Mouse (Mus musculus) kidney, postnatal 10 days (tissue): Measurements from ENCODE around the gene Gm49601.

Source experiments
- DNase-seq: peaks from one replicate; pipeline ENCODE4 v3.0.0; 2021; ENCODE audit warnings: mixed read lengths

The Gm49601 gene

DNA sequence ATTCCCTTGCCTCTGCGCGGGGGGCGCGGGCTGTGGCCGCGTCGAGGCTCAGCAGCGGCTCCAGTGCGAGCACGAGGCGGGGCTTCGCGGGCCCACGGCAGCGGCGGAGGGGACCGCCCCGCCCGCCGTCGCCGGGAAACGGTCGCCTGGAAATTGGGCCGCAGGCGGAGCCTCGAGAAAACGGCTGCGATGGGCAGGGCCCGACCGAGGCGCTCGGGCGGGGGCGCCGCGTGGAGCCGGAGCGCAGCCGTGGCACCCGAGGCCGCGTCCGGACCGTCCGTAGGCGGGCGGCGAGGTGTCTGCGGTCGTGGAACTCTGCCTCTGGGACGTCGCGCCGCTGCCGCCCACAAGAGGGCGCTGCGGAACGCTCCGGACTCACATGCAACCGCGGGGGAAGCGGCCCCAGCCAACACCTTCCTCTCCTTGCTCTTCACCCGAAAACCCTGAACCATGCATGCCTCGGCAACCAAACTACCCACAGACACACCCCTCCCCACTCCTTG is at the start of gene Gm49601:
Gene Gm49601, minus strand, starts transcription at position 52 of the 503 bp plus-strand sequence.
- peak; percentile 88 for DNase-seq

DNA sequence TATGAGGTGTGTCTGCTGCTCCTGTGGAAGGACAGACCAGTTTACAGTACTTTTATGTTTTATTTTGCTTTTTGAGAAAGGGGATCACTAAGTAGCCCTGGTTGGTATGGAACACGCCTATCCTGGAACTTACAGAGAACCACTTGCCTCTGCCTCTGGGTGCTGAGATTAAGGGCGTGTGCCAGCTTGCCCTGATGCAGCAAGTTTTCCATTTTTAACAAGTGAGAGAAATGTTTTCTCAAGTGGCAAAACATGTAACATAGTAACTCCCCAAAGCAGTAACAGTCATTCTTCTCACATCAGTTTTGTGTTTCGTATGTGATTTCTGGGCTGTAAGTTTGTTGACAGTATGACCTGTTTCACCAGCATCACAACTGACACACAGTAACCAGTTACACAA is 46.8 kb upstream of the Gm49601 start:
- no peak for DNase-seq

DNA sequence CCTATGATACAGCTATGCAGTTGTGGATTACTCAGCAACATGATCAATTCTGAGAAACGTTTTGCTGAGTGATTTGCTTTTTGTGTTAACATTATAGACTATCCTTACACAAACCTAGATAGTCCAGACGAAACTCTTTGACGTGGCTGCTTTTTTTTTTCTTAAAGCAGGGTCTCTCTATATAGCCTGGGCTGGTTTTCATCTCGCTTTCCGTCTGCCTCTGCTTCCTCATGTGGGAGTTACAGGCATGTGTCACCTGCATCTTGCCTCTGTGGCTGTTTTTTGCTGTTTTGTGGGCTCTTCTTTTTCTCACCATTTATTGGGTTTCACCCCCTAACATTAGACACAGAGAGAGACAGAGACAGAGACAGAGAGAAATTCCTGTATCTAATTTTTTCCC is 45.8 kb upstream of the Gm49601 start:
- DNase-seq: no peak

DNA sequence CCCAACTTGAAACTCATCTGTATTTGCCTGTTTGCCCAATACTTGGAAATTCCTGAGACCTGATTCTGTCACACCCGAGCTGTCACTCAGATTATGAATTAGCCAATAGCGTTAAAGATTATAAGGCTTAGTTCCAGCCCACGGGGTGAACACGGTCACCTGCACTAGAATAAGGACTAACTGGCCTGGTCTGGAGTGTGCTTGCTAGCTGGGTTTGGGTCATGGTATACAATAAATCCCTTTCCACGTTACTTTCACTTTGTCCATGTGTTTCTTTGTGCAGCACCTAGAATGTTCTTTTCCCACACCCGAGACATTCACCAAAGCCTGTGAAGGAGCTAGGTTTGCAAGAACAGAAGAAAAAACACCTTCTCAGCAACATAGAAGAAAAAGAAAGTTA is 43.7 kb upstream of the Gm49601 start:
- no peak for DNase-seq

DNA sequence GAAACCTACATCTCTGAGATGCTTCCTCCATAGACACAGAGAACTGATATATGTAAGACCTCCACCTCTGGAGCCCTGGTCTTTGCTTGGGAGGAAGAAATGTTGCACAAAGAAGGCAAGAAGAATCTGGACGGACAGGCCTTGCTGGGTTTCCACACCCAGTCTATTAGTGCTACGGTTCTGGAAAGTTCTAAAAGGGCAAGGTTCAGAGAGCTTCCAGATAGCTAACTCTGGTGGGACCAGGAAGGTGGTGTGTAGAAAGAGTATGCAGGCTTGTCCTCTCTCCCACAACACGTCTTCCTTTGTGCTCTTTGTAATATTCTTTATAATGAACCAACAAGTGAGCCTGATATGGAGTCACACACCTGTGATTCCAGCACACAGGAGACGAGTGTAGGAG is 32.4 kb upstream of the Gm49601 start:
- DNase-seq: no peak

DNA sequence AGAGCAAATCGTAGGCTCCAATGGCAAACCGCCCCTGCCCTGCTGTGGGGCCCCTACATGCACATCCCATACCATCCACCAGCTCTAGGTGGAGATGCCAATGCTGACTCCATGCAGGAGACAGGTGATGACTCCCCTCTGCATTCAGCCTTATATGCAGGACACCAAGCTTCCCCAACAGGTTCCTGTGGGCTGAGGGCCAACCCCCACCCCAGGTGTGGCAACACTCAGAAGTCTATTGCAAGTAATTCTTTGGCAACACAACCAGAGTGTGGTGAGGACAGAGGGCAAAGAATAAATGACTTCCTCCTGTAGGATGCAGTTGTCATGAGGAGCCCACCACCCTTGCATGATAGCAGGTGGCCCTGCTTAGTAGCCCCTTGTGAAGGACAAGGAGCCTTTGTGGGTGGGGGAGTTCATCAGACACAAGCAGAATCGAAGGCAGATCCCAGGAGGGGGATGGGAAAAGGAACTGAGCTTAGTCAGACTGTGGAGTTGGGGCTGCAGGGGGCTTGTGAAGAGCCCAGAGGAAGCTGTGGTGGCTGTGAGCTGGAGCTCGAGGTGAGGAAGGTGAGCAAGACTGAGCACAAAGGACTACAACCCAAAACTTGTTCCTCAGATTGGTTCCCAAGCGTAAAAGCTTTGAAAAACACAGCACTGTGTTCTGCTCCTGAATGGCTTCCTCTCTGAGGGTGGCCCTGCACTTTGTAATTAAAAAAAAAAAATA is 29.3 kb upstream of the Gm49601 start:
- no peak for DNase-seq

DNA sequence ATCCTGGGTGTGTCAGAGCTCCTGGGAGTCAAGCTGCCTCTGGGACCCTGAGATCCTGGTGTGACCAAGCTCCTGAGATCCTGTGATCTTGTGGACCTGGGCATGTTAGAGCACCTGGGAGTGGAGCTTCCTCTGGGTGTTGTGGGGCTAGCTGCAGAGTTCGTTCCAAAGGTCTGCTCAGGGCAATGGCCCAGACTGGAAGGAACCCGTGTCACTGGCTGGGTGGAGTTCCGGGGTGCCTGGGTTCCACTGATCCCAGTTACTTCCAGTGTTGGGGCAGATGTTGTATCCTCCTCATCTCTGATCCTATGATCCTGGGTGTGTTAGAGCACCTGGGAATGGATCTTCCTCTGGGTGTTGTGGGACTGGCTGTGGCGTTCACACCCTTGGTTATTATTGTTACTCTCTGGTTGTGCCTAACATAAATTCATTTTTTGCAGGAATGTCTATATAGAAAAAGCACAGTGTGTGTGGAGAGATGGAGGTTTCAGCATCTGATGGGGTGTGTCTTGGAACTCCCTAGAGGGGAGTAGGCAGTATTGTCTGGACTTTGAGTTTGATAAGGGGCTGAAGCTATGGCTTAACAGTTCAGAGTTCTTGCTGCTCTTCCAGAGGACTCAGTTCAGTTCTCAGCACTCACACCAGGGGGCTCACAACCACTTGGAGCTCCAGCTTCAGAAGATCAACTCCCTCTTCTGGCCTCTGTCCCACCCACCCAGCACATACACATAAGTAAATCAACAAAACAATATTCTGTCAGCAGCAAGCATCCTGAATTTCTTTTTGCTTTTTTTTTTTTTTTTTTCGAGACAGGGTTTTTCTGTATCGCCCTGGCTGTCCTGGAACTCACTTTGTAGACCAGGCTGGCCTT is 27.3 kb upstream of the Gm49601 start:
- DNase-seq: no peak

DNA sequence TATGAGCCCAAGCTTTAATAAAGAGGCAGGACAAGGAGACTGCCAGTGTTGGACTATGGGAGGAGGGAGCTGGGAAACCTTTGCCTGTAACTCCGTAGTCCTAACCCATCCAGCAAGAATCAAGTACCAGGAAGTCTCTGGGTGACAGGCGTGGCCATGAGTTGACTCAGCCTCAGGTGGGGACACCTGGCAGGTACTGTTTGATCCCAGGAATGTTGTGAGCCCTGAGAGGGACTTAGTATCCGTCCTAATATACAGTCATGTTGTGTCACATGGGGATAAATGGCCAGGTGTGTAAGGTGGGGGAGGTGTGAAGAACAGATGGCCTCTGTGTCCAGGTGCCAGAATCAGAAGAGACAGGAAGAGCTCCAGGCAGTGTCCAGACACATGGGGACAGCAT is 22.9 kb upstream of the Gm49601 start:
- no peak for DNase-seq

DNA sequence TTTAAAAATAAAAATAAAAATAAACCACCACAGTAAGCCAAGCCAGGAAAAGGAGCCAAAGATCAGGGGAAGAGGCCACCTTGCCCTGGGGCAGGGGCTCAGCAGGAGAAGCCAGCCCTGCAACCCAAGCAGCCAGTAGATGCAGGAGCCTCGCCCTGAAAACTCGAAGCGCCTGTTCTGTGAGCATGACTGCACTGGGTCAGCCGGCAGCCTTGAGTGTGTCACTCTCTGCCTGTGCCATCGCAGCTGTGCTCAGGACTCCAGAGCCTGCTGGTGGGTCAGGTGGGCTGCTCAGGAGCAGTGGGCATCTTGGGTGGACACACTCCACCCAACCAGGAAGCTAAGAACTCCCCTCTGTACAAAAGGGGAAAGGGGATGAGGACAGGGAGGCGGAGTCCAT is 19.1 kb upstream of the Gm49601 start:
- no peak for DNase-seq

DNA sequence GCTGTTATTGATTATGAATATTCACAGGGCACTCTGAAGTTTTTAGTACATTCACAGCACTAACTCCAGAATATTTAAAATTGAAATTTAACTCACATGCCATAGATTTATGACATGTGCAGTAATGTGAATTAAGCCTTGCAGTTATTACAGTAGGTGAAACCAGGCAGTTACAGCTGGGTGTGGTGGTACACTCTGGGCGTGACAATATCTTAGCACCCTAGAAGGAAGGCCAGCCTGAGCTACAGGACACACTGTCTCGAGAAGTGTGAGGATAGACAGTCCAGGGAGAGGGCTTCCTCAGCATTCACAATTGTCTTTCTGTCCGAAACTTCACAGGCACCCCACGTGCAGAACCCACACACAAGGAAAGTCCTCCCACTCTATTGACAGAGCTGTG is 18.3 kb upstream of the Gm49601 start:
- DNase-seq: no peak

DNA sequence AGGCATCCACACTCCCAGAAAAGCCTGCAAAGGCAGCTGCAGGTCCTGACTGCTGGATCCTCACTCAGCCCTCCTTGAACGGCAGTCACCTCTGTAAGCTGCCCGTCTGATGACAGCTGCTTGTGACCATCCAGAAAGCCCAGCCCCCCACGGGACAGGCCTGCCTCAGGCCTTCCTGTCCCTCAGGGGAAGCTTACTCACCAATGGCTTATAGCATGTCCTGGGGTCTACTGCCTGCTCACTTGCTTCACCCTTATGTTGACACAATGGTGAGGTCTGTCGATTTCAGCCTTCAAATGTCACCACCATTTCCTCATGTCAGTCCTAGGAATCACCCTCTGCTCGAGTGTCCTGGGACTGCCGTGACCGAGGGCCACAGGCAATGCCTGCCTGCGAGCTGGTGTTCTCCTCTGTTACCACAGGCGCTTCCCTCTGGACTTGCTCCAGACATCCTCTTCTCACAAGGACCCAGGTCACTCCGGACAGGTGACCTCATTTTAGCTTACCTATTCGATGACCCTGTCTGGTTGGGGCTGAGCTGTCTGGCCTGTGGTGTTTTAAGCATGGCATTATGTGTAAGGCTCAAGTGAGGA is 17.3 kb upstream of the Gm49601 start:
- no peak for DNase-seq

DNA sequence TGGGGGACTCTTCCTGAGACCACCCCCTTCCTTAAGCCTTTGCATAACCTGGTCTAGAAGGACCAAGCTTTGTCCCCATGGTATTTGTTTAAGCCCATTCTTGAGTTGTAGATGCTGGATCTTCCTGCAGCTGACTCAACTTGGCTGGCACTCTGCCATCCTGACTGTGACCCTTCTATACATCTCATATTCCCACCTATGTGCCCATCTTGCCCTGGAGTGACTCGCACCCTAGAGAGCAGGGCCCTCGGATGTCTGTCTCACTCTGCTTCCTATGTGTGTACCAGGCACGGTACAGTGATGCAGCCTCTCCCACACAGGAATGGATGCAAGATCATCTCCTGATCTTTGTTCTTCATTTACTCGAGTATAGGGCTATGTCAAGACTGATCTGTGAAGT is 16.7 kb upstream of the Gm49601 start:
- no peak for DNase-seq

DNA sequence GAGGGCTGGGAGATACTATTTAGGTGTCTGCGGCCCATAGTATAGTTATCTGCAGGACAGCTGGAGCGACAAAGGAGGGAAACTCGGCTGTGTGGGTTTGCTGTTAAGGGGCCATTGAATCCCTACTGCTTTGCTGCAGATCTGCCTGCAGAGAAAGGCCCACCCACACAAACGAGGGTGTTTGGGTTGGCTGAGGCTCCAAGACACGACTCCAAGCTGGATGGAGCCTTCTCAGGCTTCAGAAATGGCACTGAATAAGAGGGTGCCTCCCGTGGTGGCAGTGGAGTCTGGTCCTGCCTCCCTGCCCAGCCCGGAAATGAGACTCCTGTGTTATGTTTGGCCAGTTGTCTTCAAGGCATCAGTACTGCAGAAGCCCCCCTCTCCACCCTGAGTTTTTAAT is 16.1 kb upstream of the Gm49601 start:
- no peak for DNase-seq

DNA sequence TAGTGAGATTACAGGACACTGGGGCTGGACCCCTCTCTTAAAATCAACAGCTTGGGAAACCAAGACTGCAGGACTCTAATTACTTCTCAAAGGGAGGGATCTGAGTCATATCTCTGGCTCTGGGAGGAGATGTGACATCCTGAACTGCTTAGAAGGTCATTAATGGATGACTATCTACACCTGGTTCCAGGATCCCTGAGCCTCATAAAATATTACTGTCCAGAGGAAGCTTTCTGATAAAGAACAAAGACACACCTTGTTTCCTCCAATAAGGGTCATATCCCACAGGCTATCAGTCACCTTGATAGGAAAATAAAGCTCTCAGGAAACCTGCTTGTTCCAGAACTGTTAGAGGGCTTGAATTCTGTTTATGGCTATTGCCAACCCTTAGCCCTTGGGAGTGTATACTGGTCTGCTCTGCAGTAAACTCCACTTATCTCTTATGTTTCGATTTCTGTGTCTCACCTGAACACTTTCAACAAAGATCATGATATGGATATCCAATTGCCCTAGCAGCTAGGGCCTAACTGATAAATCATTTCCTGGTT is 13.2 kb upstream of the Gm49601 start:
- no peak for DNase-seq

DNA sequence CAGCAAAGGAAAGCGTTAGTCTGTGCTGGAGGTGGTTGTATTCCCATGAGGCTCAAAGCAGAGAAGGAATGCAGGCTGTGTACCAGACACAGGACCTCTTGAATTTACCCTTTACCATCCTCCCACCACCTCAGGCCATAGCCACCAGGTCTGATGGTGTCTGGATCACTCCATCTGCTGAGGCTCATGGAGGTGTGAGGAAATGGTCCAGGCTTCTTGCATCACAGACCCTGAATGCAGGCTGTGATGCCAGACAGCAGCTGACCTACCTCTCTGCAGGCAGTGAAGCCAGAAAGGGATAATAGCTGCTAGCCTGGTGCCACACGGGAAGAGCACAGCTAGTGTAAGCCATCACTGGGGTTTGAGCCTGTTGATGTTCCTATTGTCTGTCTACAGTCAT is 12.2 kb upstream of the Gm49601 start:
- DNase-seq: no peak

DNA sequence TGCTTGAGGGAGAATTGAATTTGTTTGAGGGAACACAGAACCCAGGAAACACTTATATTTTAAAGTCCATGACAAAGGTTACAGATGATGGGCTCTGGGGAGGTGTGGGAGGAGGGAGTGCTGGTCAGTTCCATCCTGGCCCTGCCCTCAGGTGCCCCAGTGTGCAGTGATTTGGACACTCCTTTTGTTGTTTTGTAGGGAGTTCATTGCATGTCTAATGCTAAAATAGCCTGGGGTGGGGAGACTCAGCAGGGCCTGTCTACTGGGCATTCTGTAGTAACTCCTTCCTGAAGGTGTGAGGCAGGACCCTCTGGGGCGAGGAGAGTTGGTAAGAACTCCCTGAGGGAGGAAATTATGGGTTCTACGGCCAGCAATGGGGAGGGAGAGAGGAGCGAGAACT is 10.6 kb upstream of the Gm49601 start:
- DNase-seq: no peak

DNA sequence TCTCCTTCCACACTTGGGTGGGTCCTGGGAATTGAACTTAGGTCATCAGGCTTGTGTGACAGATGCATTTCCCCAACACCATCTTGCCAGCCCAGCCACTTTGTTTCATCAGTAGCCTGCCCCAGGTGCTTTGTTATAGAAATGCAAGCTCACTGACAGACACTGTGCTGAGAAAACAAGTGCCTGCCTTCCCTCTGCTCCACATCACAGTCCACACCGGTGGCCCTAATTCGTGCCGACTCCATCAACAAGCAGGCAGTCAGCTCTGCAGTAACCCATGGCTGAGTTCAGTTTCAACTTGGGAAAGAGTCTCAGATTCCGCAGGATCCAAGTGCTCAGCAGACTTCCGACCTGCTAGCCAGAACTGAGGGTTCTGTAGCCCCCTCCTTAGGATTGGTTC is 10.2 kb upstream of the Gm49601 start:
- no peak for DNase-seq

DNA sequence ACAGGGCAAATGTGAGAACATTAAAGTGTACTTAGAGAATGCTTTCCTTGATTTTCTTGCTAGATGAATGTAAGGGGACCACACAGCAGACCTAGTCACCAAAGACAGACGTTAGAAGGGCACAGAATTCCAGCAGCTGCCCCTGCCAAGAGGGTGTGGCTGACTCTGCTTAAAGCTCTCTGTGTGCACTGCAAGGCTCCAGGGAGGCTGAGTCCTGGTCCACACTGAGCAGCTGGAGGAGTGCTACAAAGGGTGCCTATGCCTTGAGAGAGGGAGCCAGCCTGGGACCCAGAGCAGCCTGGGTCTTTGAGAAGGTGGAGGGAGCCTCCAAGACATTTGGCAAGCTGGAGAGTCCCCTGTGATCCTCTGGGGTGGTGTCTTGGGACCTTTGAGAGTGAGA is 7.1 kb upstream of the Gm49601 start:
- DNase-seq: peak; percentile 3

DNA sequence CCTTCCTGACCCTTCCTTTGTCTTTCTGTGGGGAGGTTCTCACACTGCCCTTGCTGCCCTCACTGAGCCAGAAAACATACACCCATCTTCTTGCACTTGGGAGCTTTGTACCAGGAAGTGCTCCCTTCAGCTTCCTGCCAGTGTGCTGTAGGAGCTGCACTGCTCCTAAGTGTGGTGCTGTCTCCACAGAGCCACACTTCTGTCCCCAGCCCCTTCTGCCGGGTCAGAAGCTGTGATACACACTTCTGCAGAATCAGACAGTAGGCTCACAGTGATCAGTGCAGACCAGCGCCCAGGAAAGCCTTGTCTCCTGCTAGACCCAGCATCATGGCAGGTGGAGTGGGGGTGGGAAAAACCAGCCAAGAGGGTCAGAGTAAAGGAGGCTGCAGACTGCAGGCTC is 6.6 kb upstream of the Gm49601 start:
- DNase-seq: peak; percentile 2

DNA sequence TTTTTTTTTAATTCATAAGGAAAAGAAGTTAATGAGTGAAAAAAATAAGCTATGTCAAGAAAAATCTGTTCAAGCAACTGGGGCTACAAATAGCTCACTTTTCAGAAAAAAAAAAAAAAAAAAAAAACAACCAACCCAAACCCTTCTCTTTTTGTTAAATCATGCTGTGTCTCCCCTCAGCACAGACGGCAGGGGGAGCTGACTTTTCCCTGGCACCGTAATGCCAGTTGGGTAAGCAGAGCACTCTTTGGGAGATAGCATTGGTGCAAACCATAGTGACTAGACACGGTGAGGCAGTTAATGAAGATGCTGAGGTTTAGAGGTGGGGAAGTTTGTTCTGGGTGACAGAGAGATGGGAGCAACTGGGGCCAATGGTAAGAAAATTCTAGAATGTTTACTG is 5.8 kb upstream of the Gm49601 start:
- DNase-seq: peak; percentile 4

DNA sequence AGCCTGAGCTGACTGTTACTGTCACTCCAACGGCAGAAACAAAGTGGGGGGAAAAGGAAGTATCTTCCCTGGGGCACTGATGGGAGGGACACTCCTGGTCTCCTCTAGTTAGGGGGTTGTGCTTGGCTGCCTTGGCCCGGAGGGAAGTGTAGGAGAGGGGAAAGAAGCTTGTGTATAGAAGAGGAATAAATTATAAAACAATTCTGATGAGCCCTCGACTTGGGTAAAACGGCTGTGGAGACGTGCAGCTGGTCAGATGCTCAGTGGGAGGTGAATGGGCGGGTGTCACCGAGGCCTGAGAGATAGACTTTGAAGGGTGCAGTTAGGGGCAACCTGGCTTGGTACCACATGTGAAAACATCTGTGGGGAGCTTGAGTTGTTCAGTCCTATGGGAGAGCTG is 4.9 kb upstream of the Gm49601 start:
- peak; percentile 3 for DNase-seq

DNA sequence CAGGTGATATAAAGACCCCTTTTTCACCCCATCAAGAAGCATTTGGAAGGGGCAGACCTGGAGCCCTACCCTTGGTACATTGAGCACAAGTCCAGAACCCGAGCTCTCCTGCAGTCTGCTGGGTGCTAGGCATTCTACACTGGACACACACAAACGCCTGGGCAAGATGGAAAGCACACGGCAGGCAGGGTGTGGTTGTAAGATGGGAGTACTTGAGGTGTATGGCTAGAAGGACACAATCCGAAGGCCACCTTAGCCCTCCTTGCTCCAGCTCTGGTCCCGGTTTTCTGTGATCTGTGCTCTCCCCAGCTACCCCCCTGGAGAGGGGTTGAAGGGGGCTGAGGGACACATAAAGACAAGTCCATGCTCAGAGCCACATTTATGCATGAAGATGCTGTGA is 4.1 kb upstream of the Gm49601 start:
- DNase-seq: no peak

DNA sequence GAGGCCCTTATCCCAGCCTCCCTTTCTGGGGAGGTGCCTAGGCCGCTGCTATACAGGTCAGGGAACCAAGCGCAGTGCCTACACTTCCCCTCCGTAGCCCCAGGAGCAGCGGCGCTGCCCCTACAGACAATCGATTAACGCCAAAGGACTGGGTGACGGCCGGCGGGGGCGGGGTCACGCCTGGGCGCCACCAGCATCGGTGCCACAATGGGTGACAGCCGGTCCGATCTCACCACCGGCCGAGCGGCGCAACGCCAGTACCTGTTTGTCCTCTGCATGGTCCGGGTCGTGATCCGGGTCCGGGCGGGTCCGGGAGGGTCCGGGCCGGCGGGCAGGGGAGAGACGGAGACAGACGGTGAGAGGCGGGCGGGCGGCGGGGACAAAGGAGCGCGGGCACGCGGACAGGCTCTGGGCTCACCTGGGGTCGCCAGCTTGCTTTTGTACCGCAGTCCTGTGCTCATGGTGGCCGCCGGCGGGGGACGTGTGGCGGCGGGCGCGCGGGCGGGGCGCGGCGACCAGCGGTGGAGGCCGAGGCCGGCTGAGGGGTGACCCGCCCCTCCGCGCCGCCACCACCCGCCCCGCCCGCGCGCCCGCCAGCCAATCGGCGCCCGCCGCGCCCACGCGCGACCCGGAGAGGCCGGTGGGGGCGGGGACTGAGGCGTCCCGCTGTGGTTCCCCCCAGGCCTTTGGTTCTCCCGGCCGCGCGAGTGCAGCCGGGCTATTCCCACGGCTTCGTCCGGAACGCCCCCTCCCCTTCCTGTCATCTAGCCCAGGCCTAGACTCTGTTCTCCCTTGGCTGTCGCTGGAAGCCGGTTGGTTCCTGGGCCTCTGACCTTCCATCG is 3.4 kb upstream of the Gm49601 start, which contains the start of gene Sept5:
Gene Sept5, minus strand, starts transcription at position 565 of the 842 bp plus-strand sequence.
- peak; percentile 83 for DNase-seq
